Mouse (Mus musculus): ENCODE data around the gene Pkd1.

The Pkd1 gene

DNA sequence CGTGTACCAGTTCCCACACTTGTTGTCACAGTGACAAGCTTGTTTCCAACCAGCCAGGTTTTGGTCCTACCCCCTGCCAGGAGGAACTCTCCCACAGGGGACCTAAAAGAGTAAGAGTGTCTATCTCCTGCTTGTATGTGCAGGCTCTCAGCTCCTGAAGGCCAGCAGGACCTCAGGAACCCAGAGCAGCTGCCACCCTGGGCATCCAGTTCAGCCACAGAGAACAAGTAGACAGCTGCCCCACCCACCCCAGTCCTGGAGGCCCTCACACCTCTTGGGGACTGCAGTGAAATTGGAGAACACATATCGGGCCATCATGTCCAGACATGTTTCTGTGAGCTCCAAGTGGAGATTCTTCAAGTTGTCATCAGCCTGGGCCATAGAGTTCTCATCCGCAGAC lies 54.9 kb downstream of the Pkd1 start:
- no peak for DNase-seq (ENCODE audit: low read depth, low spot score)

- DNase-seq (ENCODE audit: low read depth, low spot score), result no peak
Observed at GRCm38 (mm10) chr17:24608370-24608769, 58.7 kb downstream of the Pkd1 start.

GRCm38 (mm10) chr17:24608874-24609273 lies 59.2 kb downstream of the Pkd1 start:
- DNase-seq (ENCODE audit: low read depth, low spot score), result no peak

DNA sequence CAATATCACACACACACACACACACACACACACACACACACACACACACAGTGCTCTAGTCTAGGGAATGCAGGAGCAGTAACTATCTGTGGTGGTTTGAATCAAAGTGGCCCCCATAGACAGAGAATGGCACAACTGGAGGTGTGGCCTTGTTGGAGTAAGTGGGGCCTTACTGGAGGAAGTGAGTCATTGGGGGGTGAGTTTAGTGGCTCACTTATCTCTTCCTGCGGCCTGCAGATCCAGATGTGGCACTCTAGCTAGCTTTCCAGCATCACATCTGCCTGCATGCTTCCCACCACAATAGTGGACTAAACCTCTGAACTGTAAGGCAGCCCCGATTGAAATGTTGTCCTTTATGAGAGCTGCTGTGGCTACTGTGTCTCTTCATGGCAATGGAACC lies 61.1 kb downstream of the Pkd1 start:
- DNase-seq (ENCODE audit: low read depth, low spot score), result no peak

DNA sequence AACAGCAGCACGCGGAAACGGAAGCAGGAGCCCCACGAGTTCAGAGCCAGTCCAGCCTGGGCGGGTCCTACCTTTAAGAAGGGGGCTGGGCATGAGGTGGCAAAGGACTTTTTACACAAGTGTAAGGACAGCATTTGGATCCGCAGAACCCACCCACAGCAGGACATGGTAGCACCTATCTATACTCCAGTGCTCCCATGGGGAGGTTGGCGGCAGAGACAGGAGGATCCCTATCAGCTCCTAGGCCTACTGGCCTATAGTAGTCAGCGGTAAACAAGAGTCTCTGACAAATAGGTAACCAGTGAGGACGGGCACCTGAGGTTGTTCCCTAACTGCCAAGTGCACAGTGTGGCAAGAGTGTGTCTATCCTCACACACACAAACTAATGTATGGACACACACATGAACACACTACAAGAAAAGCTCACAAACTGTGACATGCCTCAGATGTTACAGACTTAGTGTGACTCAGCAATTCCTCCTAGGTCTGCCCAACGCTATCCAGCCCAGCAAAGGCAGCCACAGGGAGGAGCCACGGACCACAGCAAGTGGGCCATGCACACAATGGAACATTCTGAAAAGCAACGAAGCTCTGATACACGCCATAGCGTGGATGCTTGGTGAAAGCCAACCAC lies 68.0 kb downstream of the Pkd1 start:
- peak; percentile 76 for DNase-seq (ENCODE audit: low read depth, low spot score)

DNA sequence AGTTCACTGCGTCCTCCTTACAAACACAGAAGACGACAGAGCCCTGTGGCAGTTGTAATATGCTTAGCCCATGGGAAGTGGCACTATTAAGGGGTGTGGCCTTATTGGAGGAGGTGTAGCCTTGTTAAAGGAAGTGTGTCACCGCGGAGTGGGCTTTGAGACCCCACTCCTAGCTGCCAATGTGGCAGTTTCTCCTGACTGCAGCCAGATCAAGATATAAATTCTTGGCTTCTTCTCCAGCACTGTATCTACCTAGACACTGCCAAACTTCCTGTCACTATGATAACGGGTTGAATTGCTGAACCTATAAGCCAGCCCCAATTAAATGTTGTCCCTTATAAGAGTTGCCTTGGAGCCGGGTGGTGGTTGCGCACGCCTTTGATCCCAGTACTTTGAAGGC lies 75.8 kb downstream of the Pkd1 start:
- DNase-seq (ENCODE audit: low read depth, low spot score), result no peak

GRCm38 (mm10) chr17:24628646-24629045 lies 79.0 kb downstream of the Pkd1 start:
- DNase-seq (ENCODE audit: low read depth, low spot score), result peak; percentile 87

DNA sequence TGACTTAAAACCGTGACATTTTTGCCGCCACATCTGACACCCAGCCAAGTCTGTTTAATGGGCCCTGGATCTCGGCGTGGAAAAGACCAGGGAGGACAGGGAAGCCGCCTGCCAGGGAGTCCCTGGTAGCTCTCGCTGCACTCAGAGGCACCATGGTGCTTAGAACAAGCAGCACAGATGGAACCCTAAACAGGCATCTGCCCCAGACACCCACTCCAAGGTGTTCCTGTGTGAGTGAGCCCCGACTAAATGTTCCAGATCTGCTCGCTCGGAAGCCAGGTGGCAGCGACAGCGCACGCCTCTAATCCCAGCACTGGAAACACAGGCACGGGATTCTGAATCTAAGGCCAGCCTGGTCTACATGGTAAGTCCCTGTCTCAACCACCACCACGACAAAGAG lies 80.4 kb downstream of the Pkd1 start:
- no peak for DNase-seq (ENCODE audit: low read depth, low spot score)

- DNase-seq (ENCODE audit: low read depth, low spot score), result peak; percentile 88
Observed at GRCm38 (mm10) chr17:24632167-24632812, 82.7 kb downstream of the Pkd1 start, which contains the start of the genes Tsc2 and Nthl1. Gene Tsc2, minus strand, starts transcription at chr17:24632630. Gene Nthl1, plus strand, starts transcription at chr17:24632680.

DNA sequence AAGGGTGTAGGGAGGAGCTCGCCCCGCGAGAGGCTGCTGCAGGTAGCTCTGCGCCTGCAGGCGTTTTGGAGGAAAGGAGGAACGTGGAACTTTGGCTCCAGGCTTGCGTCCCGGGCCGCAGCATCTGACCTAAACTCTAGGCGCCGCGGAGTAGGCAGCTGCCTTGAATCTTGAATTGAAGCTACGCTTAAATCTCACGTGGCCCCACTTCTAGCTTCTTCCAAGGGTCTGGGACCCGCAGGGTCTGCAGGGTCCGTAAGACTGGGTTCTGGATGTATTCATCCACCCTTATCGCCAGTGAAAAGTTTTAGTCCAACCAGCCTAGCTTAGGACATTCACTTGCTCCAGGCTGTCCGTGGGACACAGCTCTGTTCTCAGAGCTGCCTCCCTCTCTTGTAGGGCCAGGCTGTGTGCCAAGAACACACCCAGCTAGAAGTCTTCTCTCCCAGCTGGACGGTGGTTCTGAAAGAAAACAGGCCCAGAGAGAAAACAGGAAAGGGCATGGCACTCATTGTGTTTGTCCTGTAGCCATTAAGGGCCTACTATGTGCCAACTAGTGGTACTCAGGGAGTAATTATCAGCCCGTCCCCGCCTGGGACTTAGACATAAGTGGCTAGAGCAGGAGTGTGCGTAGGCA lies 83.3 kb downstream of the Pkd1 start:
- peak; percentile 85 for DNase-seq (ENCODE audit: low read depth, low spot score)

DNA sequence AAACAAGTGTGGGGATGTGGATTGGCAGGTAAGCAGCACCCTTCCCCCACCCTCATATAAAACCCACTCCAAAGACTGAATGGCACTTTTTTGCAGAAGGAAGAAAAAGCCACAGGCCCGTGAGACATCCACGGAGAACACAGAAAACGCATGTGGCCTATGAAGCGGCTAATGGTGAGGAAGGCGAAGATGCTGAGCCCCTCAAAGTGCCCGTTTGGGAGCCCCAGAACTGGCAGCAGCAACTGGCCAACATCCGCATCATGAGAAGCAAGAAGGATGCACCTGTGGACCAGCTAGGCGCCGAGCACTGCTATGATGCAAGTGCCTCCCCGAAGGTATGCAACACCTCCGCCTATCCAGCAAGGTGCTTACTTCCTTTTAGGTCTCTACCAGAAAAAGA lies 84.2 kb downstream of the Pkd1 start:
- DNase-seq (ENCODE audit: low read depth, low spot score), result no peak

DNA sequence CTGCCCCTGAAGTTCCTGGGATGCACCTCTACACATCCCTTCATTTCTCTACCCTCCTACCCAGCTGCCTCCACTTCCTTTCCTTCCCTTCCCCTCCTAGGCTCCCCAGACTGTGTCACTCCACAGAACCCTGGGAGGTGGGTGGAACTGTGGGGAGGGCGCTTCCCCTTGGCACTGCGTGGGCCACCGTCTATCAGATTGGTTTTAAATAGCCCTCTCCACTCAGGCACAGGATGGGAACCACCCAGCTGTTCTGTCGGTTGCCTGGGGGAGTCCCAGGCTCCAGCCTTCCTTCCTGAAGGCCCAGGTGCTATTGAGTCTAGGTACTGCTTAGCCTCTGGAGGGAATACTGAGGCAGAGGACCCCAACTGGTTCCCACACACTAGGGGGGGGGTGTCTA lies 85.4 kb downstream of the Pkd1 start:
- no peak for DNase-seq (ENCODE audit: low read depth, low spot score)

DNA sequence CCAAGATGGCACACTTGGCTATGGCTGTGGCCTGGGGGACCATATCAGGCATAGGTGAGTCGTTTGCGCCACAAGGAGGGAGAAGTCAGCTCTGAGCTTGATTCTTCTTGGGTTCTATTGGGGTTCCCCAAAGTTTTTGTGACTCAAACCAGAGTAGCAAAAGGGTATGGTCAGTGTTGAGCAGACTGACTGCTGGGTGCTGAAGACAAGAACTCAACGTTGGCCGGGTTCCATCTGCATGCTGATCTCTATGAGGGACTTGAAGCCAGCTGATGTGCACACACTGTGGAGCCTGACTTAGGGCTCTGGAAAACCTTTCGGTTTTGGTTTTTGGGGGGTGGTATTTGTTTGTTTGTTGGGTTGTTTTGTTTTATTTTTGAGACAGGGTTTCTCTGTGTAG lies 86.1 kb downstream of the Pkd1 start:
- DNase-seq (ENCODE audit: low read depth, low spot score), result no peak

- no peak for DNase-seq (ENCODE audit: low read depth, low spot score)
Observed at GRCm38 (mm10) chr17:24636781-24637481, 87.3 kb downstream of the Pkd1 start.

DNA sequence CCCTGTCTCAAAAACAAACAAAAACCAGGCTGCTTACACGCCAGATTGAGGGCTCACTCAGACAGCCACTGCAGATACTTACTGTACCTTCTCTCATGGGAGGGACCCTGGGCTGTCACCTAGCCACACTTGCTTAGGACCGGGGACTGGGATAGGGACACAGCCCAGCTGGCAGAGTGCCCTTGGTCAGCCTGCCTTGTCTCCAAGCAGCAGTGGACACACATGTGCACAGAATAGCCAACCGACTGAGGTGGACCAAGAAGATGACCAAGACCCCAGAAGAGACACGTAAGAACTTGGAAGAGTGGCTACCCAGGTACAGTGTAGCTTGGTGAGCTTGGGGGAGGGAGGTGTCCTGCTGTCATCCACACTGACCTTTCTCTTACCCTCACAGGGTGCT lies 88.6 kb downstream of the Pkd1 start:
- DNase-seq (ENCODE audit: low read depth, low spot score), result no peak

DNA sequence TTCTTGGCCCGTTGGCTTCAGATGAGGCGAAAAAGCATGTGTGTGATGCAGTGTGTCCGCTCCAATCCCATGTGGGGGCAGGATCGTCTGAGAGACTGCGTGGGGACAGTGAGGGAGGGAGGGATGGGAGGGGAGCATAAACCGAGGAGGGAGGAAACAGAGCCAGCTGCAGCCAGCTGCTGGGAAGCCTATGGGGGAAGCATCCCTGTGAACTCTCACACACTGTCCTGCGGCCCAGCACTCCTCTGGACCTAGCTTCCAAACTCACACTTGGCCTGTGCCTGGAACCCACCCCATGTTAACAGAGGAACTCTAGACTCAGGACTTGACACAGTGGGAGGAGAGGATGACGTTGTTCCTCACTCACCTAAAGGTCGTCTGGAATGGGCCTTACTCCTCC lies 89.2 kb downstream of the Pkd1 start:
- no peak for DNase-seq (ENCODE audit: low read depth, low spot score)

DNA sequence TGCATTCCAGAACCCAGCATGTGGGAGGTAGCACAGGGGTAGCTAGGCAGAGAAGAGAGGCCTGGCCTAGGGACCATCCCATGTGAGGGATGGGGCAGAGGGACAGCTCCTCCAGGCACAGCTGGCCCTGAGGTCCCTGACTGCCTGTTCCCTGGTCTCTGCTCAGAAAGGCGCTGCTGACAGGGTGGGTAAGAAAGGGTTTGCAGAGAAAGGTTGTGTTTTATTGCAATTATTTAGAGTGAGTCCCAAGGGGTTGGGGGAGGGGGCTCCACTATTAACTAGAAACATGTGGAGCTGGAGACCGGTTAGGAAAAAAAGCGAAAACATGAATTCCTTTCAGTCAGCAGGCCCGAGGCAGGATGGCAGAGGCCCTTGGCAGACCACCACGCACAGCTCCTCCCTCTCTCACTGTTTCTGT lies 89.9 kb downstream of the Pkd1 start:
- peak; percentile 58 for DNase-seq (ENCODE audit: low read depth, low spot score)

DNA sequence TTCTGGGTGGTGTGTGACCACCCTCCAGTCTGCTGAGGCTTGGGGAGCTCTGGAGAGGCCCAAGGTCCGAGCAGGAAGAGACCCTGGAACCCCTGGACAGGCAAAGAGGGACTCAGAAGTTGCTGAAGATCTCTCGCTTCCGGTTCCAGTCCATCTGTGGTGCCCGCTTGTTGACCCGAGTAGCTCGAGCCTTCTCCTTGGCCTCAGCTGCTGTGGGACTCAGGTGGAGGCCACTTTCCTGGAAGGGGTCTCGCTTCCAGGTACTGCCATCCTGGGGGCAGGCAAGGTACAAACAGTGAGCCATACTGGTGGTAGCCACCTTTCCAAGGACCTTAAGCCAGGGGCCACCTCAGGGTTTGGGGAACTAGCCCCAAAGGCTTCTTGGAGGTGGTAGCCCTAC lies 90.5 kb downstream of the Pkd1 start:
- DNase-seq (ENCODE audit: low read depth, low spot score), result no peak

DNA sequence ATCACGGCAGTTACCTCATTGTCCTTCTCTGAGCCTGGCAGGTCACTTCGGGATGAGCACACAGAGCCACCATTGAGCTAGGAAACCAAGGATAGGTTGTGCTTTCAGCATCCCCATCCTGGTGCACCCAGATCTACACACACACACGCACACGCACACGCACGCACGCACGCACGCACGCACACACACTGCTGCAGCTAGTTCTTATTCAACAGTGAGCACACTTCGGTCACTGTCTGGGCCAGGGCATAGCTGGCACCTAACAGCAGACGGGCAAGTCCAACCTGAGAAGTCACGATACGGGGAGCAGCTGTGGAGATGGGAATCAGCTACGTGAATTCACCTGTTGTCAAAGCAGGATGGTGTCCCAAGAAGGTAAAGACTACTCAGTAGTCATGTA lies 90.9 kb downstream of the Pkd1 start:
- DNase-seq (ENCODE audit: low read depth, low spot score), result no peak

DNA sequence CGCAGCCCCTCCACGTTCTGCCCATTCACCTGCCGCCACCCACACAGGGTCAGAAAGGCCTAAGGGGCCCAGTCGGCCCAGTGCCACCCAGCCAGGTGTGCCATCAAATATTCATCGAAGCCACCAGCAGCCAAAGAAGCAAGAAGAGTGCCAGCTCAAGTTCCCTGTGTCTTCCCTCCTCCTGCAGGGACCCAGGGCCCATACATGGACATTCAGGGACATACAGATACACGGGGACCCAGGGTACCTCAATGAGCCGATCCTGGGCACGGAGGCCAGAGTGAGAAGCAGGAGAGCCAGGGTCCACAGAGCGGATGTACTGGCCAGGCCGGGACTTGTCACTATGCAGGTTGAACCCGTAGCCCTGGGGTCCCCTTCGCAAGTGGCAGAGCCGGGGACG lies 92.3 kb downstream of the Pkd1 start:
- DNase-seq (ENCODE audit: low read depth, low spot score), result no peak

GRCm38 (mm10) chr17:24642791-24643343 lies 93.2 kb downstream of the Pkd1 start:
- DNase-seq (ENCODE audit: low read depth, low spot score), result no peak

GRCm38 (mm10) chr17:24644030-24644715 lies 94.5 kb downstream of the Pkd1 start:
- DNase-seq (ENCODE audit: low read depth, low spot score), result peak; percentile 47

Data from 3T3-L1 (cell line).